Comparison of ENCODE assay signal across 8 mouse cellular contexts in the genomic region with DNA sequence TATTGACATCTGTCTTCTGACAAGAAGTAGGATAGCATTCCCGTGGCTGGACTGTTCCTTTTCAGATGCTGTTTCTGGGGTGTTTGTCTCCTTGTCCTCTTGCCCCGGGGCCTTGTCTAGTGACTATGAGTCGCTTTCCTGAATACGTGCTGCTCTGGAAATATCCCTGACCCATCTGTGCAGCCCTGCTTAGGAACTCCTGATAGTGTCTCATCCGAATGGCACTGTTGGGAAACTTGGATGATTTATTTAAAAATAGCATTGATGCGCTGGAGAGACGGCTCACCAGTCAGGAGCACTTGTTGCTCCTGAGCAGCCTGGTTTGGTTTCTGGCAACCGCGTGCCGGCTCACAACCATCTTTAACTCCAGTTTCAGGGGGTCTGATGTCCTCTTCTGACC. TPM values are rescaled to one million over a fixed set of nuclear protein-coding genes. Genes with fewer than 3 reads are reported as not detected.
DNase-seq lines count a peak whose midpoint lies in the region; ATAC-seq lines count a peak whose summit lies in the region.

No protein-coding gene starts in this region.

- H3K4me3 ChIP-seq in megakaryocyte, embryonic 14.5 days (replicated peaks) = peak overlapping the region; percentile 95
- H3K4me3 ChIP-seq in embryonic facial prominence, embryonic 14.5 days (ENCODE audit: low read depth, low read length) = peak overlapping the region; percentile 82
- peak overlapping the region; percentile 89 for H3K4me3 ChIP-seq in intestine, embryonic 14.5 days (ENCODE audit: low read depth, low read length)
- H3K4me3 ChIP-seq in neural tube, embryonic 14.5 days (ENCODE audit: low read depth, low read length) = peak overlapping the region; percentile 74

- peaks cover 4% of the 10 kb centered on the region for H3K27me3 ChIP-seq in megakaryocyte, embryonic 14.5 days (replicated peaks)
- no peaks in the 10 kb centered on the region for H3K27me3 ChIP-seq in embryonic facial prominence, embryonic 14.5 days (replicated peaks; ENCODE audit: control insufficient read depth, insufficient read depth, low read length)
- H3K27me3 ChIP-seq in intestine, embryonic 14.5 days (replicated peaks; ENCODE audit: control insufficient read depth, insufficient read depth, low read length) = no peaks in the 10 kb centered on the region
- no peaks in the 10 kb centered on the region for H3K27me3 ChIP-seq in neural tube, embryonic 14.5 days (ENCODE audit: control insufficient read depth, insufficient read depth, low read length)

- H3K4me2 ChIP-seq in embryonic facial prominence, embryonic 14.5 days (ENCODE audit: low read depth, low read length) = peak overlapping the region; percentile 57
- H3K4me2 ChIP-seq in intestine, embryonic 14.5 days (ENCODE audit: low read length) = peak overlapping the region; percentile 56
- peak overlapping the region; percentile 89 for H3K4me2 ChIP-seq in neural tube, embryonic 14.5 days (ENCODE audit: low read depth, low read length)

- H3K36me3 ChIP-seq in megakaryocyte, embryonic 14.5 days (replicated peaks; ENCODE audit: low read length) = peaks cover 4% of the 10 kb centered on the region
- no peaks in the 10 kb centered on the region for H3K36me3 ChIP-seq in embryonic facial prominence, embryonic 14.5 days (ENCODE audit: control insufficient read depth, insufficient read depth, low read length)
- no peaks in the 10 kb centered on the region for H3K36me3 ChIP-seq in intestine, embryonic 14.5 days (ENCODE audit: control insufficient read depth, insufficient read depth, low read length)
- no peaks in the 10 kb centered on the region for H3K36me3 ChIP-seq in neural tube, embryonic 14.5 days (ENCODE audit: control insufficient read depth, insufficient read depth, low read length)

- no peak for ATAC-seq in megakaryocyte, adult 5-6 weeks (ENCODE audit: poor library complexity, severe bottlenecking)
- ATAC-seq in embryonic facial prominence, embryonic 14.5 days (ENCODE audit: low read depth) = no peak
- ATAC-seq in intestine, embryonic 14.5 days (replicated peaks; ENCODE audit: low FRiP score, low TSS enrichment, low read depth) = no peak
- ATAC-seq in neural tube, embryonic 14.5 days (ENCODE audit: low read depth) = no peak

- H3K27ac ChIP-seq in embryonic facial prominence, embryonic 14.5 days (replicated peaks; ENCODE audit: low read depth, low read length) = no peak overlapping the region
- H3K27ac ChIP-seq in intestine, embryonic 14.5 days (ENCODE audit: low read depth) = no peak overlapping the region
- no peak overlapping the region for H3K27ac ChIP-seq in neural tube, embryonic 14.5 days (ENCODE audit: low read depth, low read length)

- H3K4me1 ChIP-seq in megakaryocyte, embryonic 14.5 days = peaks cover 69% of the 10 kb centered on the region
- H3K4me1 ChIP-seq in embryonic facial prominence, embryonic 14.5 days (ENCODE audit: control insufficient read depth, insufficient read depth, low read length) = peaks cover 8% of the 10 kb centered on the region
- peaks cover 20% of the 10 kb centered on the region; the same call in 1 of the 2 replicates for H3K4me1 ChIP-seq in intestine, embryonic 14.5 days (replicated peaks; ENCODE audit: control insufficient read depth, insufficient read depth, low read length)
- H3K4me1 ChIP-seq in neural tube, embryonic 14.5 days (ENCODE audit: control insufficient read depth, insufficient read depth, low read length) = peaks cover 12% of the 10 kb centered on the region

- 68% methylated on average over 10 of the region's 10 CpGs for WGBS in embryonic facial prominence, embryonic 14.5 days
- WGBS in intestine, embryonic 14.5 days = 63% methylated on average over 10 of the region's 10 CpGs
- 70% methylated on average over 10 of the region's 10 CpGs for WGBS in neural tube, embryonic 14.5 days

- H3K9me3 ChIP-seq in megakaryocyte, embryonic 14.5 days = no peaks in the 10 kb centered on the region
- H3K9me3 ChIP-seq in embryonic facial prominence, embryonic 14.5 days (ENCODE audit: control insufficient read depth, low read length) = no peaks in the 10 kb centered on the region
- no peaks in the 10 kb centered on the region for H3K9me3 ChIP-seq in intestine, embryonic 14.5 days (ENCODE audit: control insufficient read depth, low read length)
- H3K9me3 ChIP-seq in neural tube, embryonic 14.5 days (ENCODE audit: control insufficient read depth, low read length) = no peaks in the 10 kb centered on the region

- H3K9ac ChIP-seq in embryonic facial prominence, embryonic 14.5 days (ENCODE audit: low read depth, low read length) = peak overlapping the region; percentile 45
- H3K9ac ChIP-seq in intestine, embryonic 14.5 days (ENCODE audit: low read length) = peak overlapping the region; percentile 93; the same call in 1 of the 2 replicates
- 0 out of 2 replicates have a peak overlapping the region, but pooled peaks have one; percentile 93 for H3K9ac ChIP-seq in neural tube, embryonic 14.5 days (replicated peaks; ENCODE audit: low read depth, low read length)

- no peak for DNase-seq in embryonic facial prominence, embryonic 14.5 days (ENCODE audit: low spot score)
- DNase-seq in intestine, embryonic 14.5 days (ENCODE audit: low spot score) = no peak
- no peak for DNase-seq in frontal cortex, postnatal 36 days (ENCODE audit: low spot score in 2 of 2)
- no peak for DNase-seq in cerebellum, postnatal 10 days
- no peak for DNase-seq in kidney, postnatal 4 days

RNA-seq across cellular contexts. Expression of gene Rapgef1, which starts 1.6 kb away (rescaled TPM):
- 13.8 and 14.5 TPM in 2 replicates for polyA plus RNA-seq in megakaryocyte, embryonic 14.5 days (2012; ENCODE audit: insufficient read depth, low replicate concordance)
- 20.1 and 20.2 TPM in 2 replicates for total RNA-seq in megakaryocyte, adult 5-6 weeks (2015)
- 22.7 and 22.8 TPM in 2 replicates for total RNA-seq in megakaryocyte, adult 5-6 weeks (2017)
- polyA plus RNA-seq in embryonic facial prominence, embryonic 14.5 days (2014; fragmentation: Nextera tagmentation; extraction: Ambion mirVana) = 19.0 and 22.4 TPM in 2 replicates
- polyA plus RNA-seq in intestine, embryonic 14.5 days (2014; fragmentation: Nextera tagmentation; extraction: Ambion mirVana) = 15.1 and 15.7 TPM in 2 replicates
- 18.9 and 21.9 TPM in 2 replicates for polyA plus RNA-seq in neural tube, embryonic 14.5 days (2014; fragmentation: Nextera tagmentation; extraction: Ambion mirVana)
